ENCODE assay signal across 18 mouse cellular contexts in genomic region chr19:5049325-5049724, GRCm38 (mm10). TPM values are rescaled to one million over a fixed set of nuclear protein-coding genes. Genes with fewer than 3 reads are reported as not detected.
DNase-seq lines count a peak whose midpoint lies in the region; ATAC-seq and TF ChIP-seq lines count a peak whose summit lies in the region.
"Had no signal": no experiment of that assay in that cellular context is flagged by ENCODE, and none has a peak within 500 bp of the region (broad histone marks: within the 10 kb centered on the region; RNA-seq: fewer than 3 reads in every experiment).

No protein-coding gene starts in this region.

- ATAC-seq in forebrain, embryonic 15.5 days (replicated peaks) = no peak
- ATAC-seq in forebrain, embryonic 14.5 days = no peak

- peaks cover 41% of the 10 kb centered on the region for H3K36me3 ChIP-seq in forebrain, embryonic 15.5 days
- H3K36me3 ChIP-seq in forebrain, embryonic 14.5 days (ENCODE audit: control insufficient read depth, insufficient read depth, low read length) = peaks cover 39% of the 10 kb centered on the region
- H3K36me3 ChIP-seq in C2C12 (ENCODE audit: control insufficient read depth, insufficient read depth) = peaks cover 53% of the 10 kb centered on the region

- no peak for DNase-seq in forebrain, embryonic 14.5 days (ENCODE audit: low spot score)
- DNase-seq in left cerebral cortex, adult 2 months (ENCODE audit: extremely low spot score in 1 of 2, low spot score in 2 of 2) = no peak
- no peak for DNase-seq in left cerebral cortex, adult 8-10 months (ENCODE audit: low spot score in 2 of 2)
- DNase-seq in frontal cortex, postnatal 14 days (ENCODE audit: low spot score in 2 of 2) = no peak
- DNase-seq: adrenal gland, postnatal 36 days; kidney, adult 9 months; kidney, postnatal 36 days; liver; lung, adult 18-20 months; thymus, postnatal 25 days had no signal

- no peak overlapping the region for H3K4me2 ChIP-seq in forebrain, embryonic 15.5 days (replicated peaks)
- H3K4me2 ChIP-seq in forebrain, embryonic 14.5 days (ENCODE audit: low read length) = no peak overlapping the region
- H3K4me2 ChIP-seq: hindbrain, embryonic 12.5 days; neural tube, embryonic 12.5 days had no signal

- peaks cover 20% of the 10 kb centered on the region for H3K4me1 ChIP-seq in forebrain, embryonic 15.5 days
- no peaks in the 10 kb centered on the region for H3K4me1 ChIP-seq in forebrain, embryonic 14.5 days (ENCODE audit: control insufficient read depth, insufficient read depth, low read length)
- peaks cover 13% of the 10 kb centered on the region for H3K4me1 ChIP-seq in cortical plate, adult 2 months (ENCODE audit: control insufficient read depth, insufficient read depth, low read length)

- 78% methylated on average over 6 of the region's 6 CpGs for WGBS in forebrain, embryonic 15.5 days
- WGBS in forebrain, embryonic 14.5 days = 71% methylated on average over 6 of the region's 6 CpGs

- H3K9me3 ChIP-seq in forebrain, embryonic 15.5 days = no peaks in the 10 kb centered on the region
- no peaks in the 10 kb centered on the region for H3K9me3 ChIP-seq in forebrain, embryonic 14.5 days (replicated peaks; ENCODE audit: control insufficient read depth, low read length)
- H3K9me3 ChIP-seq: embryonic facial prominence, embryonic 10.5 days; hindbrain, embryonic 12.5 days; neural tube, embryonic 12.5 days had no signal

- intact Hi-C loops in left cerebral cortex, adult 2 months (cut with DNase I) = no loop called here

- H3K27me3 ChIP-seq in forebrain, embryonic 15.5 days = peaks cover 35% of the 10 kb centered on the region
- H3K27me3 ChIP-seq in forebrain, embryonic 14.5 days (replicated peaks; ENCODE audit: control insufficient read depth, insufficient read depth, low read length) = peaks cover 33% of the 10 kb centered on the region
- no peaks in the 10 kb centered on the region for H3K27me3 ChIP-seq in C2C12 (ENCODE audit: control insufficient read depth, insufficient read depth, insufficient read length)

- peaks cover 38% of the 10 kb centered on the region for H3K79me3 ChIP-seq in C2C12 (ENCODE audit: low read depth)

- no peak overlapping the region for H3K4me3 ChIP-seq in forebrain, embryonic 15.5 days
- H3K4me3 ChIP-seq in forebrain, embryonic 14.5 days (ENCODE audit: low read depth, low read length) = no peak overlapping the region
- 0 out of 2 replicates have a peak overlapping the region, but pooled peaks have one; percentile 12 for H3K4me3 ChIP-seq in left cerebral cortex, adult 2 months
- no peak overlapping the region for H3K4me3 ChIP-seq in C2C12 (ENCODE audit: insufficient read depth, poor library complexity, severe bottlenecking)
- H3K4me3 ChIP-seq in cortical plate, adult 2 months (ENCODE audit: insufficient read depth, low read length) = no peak overlapping the region
- H3K4me3 ChIP-seq: erythroblast, embryonic 14.5 days; hindbrain, embryonic 12.5 days; neural tube, embryonic 12.5 days had no signal

- peak overlapping the region; percentile 7 for H3ac ChIP-seq in C2C12 (ENCODE audit: control insufficient read depth, insufficient read length, low read depth)

- no peak overlapping the region for H3K9ac ChIP-seq in forebrain, embryonic 15.5 days (replicated peaks)
- H3K9ac ChIP-seq in forebrain, embryonic 14.5 days (ENCODE audit: low read length) = no peak overlapping the region
- H3K9ac ChIP-seq: hindbrain, embryonic 12.5 days; neural tube, embryonic 12.5 days had no signal

- H3K79me2 ChIP-seq in C2C12 (ENCODE audit: control insufficient read depth, insufficient read depth) = peaks cover 55% of the 10 kb centered on the region

- TF ChIP-seq CTCF in left cerebral cortex, adult 2 months (IDR thresholded peaks at IDR 0.05) = no peak
- no peak for TF ChIP-seq CTCF in C2C12 (IDR thresholded peaks at IDR 0.05; ENCODE audit: control insufficient read depth, insufficient read depth, insufficient read length)
- TF ChIP-seq CTCF in cortical plate, adult 2 months (IDR thresholded peaks at IDR 0.05; ENCODE audit: extremely low read depth, insufficient read depth, low read length) = no peak

- no peak for TF ChIP-seq POLR2A in cortical plate, adult 2 months (IDR thresholded peaks at IDR 0.05; ENCODE audit: extremely low read depth, insufficient read depth, low read length)

- 0 out of 2 replicates have a peak overlapping the region, but pooled peaks have one; percentile 17 for H3K27ac ChIP-seq in forebrain, embryonic 15.5 days (replicated peaks)
- H3K27ac ChIP-seq in forebrain, embryonic 14.5 days (ENCODE audit: low read depth, low read length) = no peak overlapping the region
- H3K27ac ChIP-seq in left cerebral cortex, adult 2 months = peak overlapping the region; percentile 96
- peak overlapping the region; percentile 94 for H3K27ac ChIP-seq in cortical plate, adult 2 months (ENCODE audit: insufficient read depth, low read length)
- H3K27ac ChIP-seq: embryonic facial prominence, embryonic 10.5 days; hindbrain, embryonic 12.5 days; neural tube, embryonic 12.5 days; stomach, postnatal 0 days had no signal

TF ChIP-seq in C2C12, 6 proteins besides CTCF, POLR2A, EP300 and RAD21:
- TF ChIP-seq MYOG (IDR thresholded peaks at IDR 0.05; ENCODE audit: control insufficient read depth, extremely low read depth, insufficient read length) = no peak
- no peak for TF ChIP-seq USF1 (IDR thresholded peaks at IDR 0.05; ENCODE audit: low read depth)

RNA-seq across cellular contexts. Expression of gene Rin1, which starts 1.0 kb away (rescaled TPM):
- 0.97 and 2.0 TPM in 2 replicates for polyA plus RNA-seq in forebrain, embryonic 15.5 days (2015; fragmentation: Nextera tagmentation; extraction: Ambion mirVana)
- polyA plus RNA-seq in forebrain, embryonic 14.5 days (2014; fragmentation: Nextera tagmentation; extraction: Ambion mirVana) = 1.3 and 1.4 TPM in 2 replicates
- 10 to 100 TPM; 94.6 to 95.9 TPM for total RNA-seq in left cerebral cortex, adult 2 months (2021)
- 10 to 100 TPM; 72.9 to 88.1 (median 78.2) TPM for total RNA-seq in left cerebral cortex, adult 8-10 months (2022)
- polyA plus RNA-seq in C2C12 (2012; fragmentation: generic; extraction: Trizol) = 48.9 TPM
- polyA plus RNA-seq in cortical plate, adult 2 months (2012; rRNA removed) = 68.7 and 69.0 TPM in 2 replicates

RNA-seq across cellular contexts. Expression of gene Brms1, which starts 8.2 kb away (rescaled TPM):
- 52.8 and 55.5 TPM in 2 replicates for polyA plus RNA-seq in forebrain, embryonic 15.5 days (2015; fragmentation: Nextera tagmentation; extraction: Ambion mirVana)
- polyA plus RNA-seq in forebrain, embryonic 14.5 days (2014; fragmentation: Nextera tagmentation; extraction: Ambion mirVana) = 56.2 and 56.8 TPM in 2 replicates
- 10 to 100 TPM; 26.9 to 28.8 TPM for total RNA-seq in left cerebral cortex, adult 2 months (2021)
- 10 to 100 TPM; 23.7 to 29.7 (median 25.4) TPM for total RNA-seq in left cerebral cortex, adult 8-10 months (2022)
- 55.3 TPM for polyA plus RNA-seq in C2C12 (2012; fragmentation: generic; extraction: Trizol)
- polyA plus RNA-seq in cortical plate, adult 2 months (2012; rRNA removed) = 29.1 and 34.8 TPM in 2 replicates

RNA-seq across cellular contexts. Expression of gene AC124502.3, which starts 10.6 kb away (rescaled TPM):
- polyA plus RNA-seq in forebrain, embryonic 15.5 days (2015; fragmentation: Nextera tagmentation; extraction: Ambion mirVana) = 3.3 and 4.0 TPM in 2 replicates
- 1.2 and 1.7 TPM in 2 replicates for polyA plus RNA-seq in forebrain, embryonic 14.5 days (2014; fragmentation: Nextera tagmentation; extraction: Ambion mirVana)
- 1 to 10 TPM; 4.9 to 5.8 TPM for total RNA-seq in left cerebral cortex, adult 2 months (2021)
- total RNA-seq in left cerebral cortex, adult 8-10 months (2022) = 1 to 10 TPM; 3.2 to 6.4 (median 4.7) TPM
- 1.5 TPM for polyA plus RNA-seq in C2C12 (2012; fragmentation: generic; extraction: Trizol)
- 4.8 and 6.8 TPM in 2 replicates for polyA plus RNA-seq in cortical plate, adult 2 months (2012; rRNA removed)

RNA-seq across cellular contexts. Expression of gene B4gat1, which starts 10.7 kb away (rescaled TPM):
- polyA plus RNA-seq in forebrain, embryonic 15.5 days (2015; fragmentation: Nextera tagmentation; extraction: Ambion mirVana) = 51.3 and 54.4 TPM in 2 replicates
- polyA plus RNA-seq in forebrain, embryonic 14.5 days (2014; fragmentation: Nextera tagmentation; extraction: Ambion mirVana) = 45.4 and 55.1 TPM in 2 replicates
- 100 to 1,000 TPM; 109 to 131 TPM for total RNA-seq in left cerebral cortex, adult 2 months (2021)
- 100 to 1,000 TPM; 129 to 141 (median 138) TPM for total RNA-seq in left cerebral cortex, adult 8-10 months (2022)
- 28.1 TPM for polyA plus RNA-seq in C2C12 (2012; fragmentation: generic; extraction: Trizol)
- 106 and 111 TPM in 2 replicates for polyA plus RNA-seq in cortical plate, adult 2 months (2012; rRNA removed)

RNA-seq across cellular contexts. Expression of gene Cd248, which starts 18.6 kb away (rescaled TPM):
- 10.3 and 11.1 TPM in 2 replicates for polyA plus RNA-seq in forebrain, embryonic 15.5 days (2015; fragmentation: Nextera tagmentation; extraction: Ambion mirVana)
- 12.5 and 16.2 TPM in 2 replicates for polyA plus RNA-seq in forebrain, embryonic 14.5 days (2014; fragmentation: Nextera tagmentation; extraction: Ambion mirVana)
- 1 to 10 TPM; 4.3 to 5.4 TPM for total RNA-seq in left cerebral cortex, adult 2 months (2021)
- total RNA-seq in left cerebral cortex, adult 8-10 months (2022) = 1 to 10 TPM; 5.3 to 6.6 (median 6.1) TPM
- polyA plus RNA-seq in C2C12 (2012; fragmentation: generic; extraction: Trizol) = 3.2 TPM
- 5.8 and 6.3 TPM in 2 replicates for polyA plus RNA-seq in cortical plate, adult 2 months (2012; rRNA removed)

Comparison
In these comparisons a context has a peak if more than half of its experiments do, and no peak if none do; other contexts are left out.
1. RNA of gene Rin1, which starts 1.0 kb away (polyA plus RNA-seq): 68.7 to 69.0 TPM in cortical plate, adult 2 months and 48.9 TPM in C2C12 (single experiment); 1.3 to 1.4 TPM in forebrain, embryonic 14.5 days and 0.97 to 2.0 TPM in forebrain, embryonic 15.5 days; every median in the first group is over 10 times any median in the second.